Mouse (Mus musculus): Measurements from ENCODE around the gene Prpf8. TPM values are rescaled to one million over a fixed set of nuclear protein-coding genes. Genes with fewer than 3 reads are reported as not detected.
A peak's percentile ranks its signal among the peaks of the same experiment; 100 is the strongest.

Gene Prpf8
- total RNA-seq, 2 experiments from 2014 or later = 126 to 130 TPM

GRCm38 (mm10) chr11:75509741-75510626 lies 23.4 kb downstream of the Prpf8 start, which contains the start of gene Rilp:
Gene Rilp, plus strand, starts transcription at chr11:75510094.
- DNase-seq = peak; percentile 29 to 45

GRCm38 (mm10) chr11:75510627-75510993 lies 24.0 kb downstream of the Prpf8 start:
- DNase-seq = peak; percentile 86 to 87

- DNase-seq = no peak
Measured at GRCm38 (mm10) chr11:75511213-75511612, 24.6 kb downstream of the Prpf8 start.

- DNase-seq = no peak
Measured at GRCm38 (mm10) chr11:75512301-75513018, 25.8 kb downstream of the Prpf8 start.

DNA sequence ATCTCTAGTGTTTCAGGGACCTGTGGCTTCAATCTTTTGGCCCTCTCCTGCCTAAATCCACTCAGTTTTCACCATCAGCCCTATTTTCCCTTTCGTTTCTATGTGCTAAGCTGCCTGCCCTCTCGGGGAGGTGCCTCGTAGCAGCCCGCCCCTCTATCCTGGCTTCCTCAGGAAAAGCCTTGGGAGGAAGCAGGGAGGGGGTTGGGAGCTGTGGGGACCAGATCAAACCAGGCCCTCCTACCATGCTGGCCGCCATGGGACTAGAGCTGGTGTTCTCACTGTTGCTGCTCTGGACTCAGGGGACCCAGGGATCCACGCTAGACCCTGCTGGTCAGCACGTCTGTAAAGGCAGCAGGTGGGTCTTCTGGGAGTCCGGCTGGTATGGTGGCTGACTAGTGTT lies 26.7 kb downstream of the Prpf8 start, which contains the start of gene Scarf1:
TSS of gene Scarf1 (plus strand) at position 205 of the 400 bp plus-strand sequence.
- no peak for DNase-seq

DNA sequence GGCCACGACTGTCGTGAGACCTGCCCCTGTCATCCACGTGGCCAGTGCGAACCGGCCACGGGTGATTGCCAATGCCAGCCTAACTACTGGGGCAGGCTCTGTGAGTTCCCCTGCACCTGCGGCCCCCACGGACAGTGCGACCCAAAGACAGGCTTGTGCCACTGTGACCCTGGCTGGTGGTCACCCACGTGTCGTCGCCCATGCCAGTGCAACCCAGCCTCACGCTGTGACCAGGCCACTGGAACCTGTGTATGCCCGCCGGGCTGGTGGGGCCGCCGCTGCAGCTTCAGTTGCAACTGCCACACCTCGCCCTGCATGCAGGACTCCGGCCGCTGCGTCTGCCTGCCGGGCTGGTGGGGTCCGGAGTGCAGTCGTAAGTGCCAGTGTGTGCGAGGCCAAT lies 28.6 kb downstream of the Prpf8 start:
- no peak for DNase-seq

DNA sequence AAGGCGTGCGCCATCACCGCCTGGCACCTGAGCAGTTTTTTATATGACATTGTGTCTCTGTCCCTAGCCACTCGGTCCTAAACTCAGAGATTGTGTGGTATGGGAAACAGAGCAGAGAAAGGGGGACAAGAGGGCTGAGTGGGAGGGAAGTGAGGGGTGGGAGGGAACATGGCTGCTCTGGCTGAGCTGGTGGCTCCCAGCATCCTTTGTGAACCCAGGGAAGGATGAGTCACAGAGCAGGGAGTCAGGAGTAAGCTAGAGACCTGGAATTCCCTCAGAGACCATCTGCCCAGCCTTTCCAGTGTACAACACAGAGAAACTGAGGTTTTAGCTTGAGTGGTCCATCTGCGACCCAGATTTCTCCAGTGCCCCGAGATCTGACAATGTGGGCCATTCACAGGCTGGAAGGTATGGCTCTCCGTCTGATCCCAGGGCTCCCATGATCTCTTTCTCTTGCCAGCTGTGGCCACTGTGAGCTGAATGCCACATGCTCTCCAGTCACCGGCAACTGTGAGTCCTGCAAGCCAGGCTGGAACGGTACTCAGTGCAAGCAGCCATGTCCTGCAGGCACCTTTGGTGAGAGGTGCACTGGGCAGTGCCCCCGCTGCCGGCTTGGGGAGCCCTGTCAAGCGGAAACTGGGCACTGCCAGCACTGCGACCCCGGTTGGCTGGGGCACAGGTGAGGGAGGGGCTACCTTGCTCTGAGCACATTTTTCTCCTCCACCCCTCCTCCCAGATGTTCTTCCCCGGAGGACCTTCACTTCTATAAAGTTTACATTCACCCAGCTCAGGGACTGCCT lies 33.4 kb downstream of the Prpf8 start:
- DNase-seq = no peak

- no peak for DNase-seq
Measured at GRCm38 (mm10) chr11:75521609-75522008, 35.0 kb downstream of the Prpf8 start.

GRCm38 (mm10) chr11:75522793-75523192 lies 36.2 kb downstream of the Prpf8 start:
- no peak for DNase-seq

GRCm38 (mm10) chr11:75525531-75526125 lies 39.0 kb downstream of the Prpf8 start:
- DNase-seq = no peak

DNA sequence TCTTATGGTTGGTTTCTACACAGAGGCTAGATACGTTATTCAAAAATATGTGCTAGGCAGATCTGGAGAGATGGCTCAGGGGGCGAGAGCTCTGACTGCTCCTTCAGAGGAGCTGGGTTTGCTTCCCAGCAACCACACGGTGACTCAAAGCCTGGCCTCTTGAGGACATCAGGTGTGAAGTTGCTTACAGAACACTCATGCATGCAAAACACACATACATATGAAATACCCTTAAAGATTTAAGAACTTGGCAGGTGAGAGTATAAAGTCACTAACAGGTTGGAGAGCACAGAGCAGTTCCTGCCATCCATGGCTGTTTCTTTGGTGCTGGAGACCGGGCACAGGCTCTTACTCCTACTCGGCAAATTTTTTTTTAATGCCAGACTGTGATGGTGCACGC lies 40.3 kb downstream of the Prpf8 start:
- DNase-seq = no peak

DNA sequence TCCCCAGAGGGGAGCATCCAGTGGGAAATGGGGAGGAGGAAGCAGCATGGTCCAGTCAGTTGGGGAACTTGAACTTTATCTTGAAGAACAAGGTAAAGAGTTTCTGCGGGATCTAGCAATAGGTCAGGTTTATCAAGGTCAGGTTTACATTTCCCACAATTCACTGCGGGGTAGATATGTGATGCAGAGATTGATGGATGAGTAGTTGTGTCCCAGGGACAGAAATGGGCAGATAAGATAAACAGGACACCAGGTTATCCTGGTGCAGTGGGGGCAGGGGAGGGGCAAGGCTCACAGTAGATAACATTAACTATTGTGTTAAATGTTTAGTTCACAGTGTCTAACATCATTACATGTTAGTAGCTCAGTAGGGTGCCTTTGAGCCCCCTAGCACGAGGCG lies 43.2 kb downstream of the Prpf8 start:
- no peak for DNase-seq

DNA sequence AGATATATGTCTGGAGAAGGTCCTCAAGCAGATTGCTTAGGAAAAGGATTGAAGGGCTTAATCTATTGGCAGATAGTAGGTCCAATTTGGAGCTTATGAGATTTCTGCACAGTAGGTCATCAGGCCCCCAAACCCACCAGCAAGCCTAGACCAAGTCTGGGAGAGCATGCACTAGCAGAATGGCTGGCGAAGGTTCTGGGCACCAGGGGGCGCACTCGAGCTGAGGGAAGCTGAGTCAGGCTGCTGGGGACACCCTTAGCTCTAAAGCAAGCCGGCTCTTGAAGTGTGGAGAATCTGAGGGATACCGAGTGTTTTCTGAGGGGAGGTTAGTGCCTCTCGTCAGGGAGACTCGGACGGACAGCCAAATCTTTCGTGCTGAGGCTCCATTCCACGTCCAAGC lies 43.7 kb downstream of the Prpf8 start:
- DNase-seq = peak; percentile 95 to 97

DNA sequence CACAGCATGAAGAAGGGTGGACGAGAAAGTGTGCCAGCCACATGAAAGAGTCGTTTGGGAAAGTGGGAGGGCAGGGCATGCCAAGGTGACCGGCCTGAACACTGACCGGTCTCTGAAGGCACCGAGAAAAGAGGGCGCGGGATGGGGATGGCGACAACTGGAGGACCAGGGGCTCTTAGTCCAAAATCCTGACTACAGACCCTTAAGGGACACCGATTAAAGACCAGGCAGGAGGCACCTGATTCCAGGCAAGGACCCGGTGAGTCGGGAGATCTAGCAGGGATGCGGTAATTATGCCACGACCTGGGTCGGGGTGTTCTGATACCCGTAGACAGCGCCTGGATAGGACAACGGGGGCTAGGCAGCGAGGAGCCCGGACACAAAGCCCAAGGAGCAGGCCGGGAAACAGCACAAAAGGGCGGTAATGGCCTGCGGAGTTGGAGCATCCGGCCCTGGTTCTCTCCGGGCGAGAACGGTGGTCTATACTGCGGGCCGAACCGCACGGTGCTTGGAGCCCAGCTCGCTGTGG lies 44.3 kb downstream of the Prpf8 start:
- no peak for DNase-seq

DNA sequence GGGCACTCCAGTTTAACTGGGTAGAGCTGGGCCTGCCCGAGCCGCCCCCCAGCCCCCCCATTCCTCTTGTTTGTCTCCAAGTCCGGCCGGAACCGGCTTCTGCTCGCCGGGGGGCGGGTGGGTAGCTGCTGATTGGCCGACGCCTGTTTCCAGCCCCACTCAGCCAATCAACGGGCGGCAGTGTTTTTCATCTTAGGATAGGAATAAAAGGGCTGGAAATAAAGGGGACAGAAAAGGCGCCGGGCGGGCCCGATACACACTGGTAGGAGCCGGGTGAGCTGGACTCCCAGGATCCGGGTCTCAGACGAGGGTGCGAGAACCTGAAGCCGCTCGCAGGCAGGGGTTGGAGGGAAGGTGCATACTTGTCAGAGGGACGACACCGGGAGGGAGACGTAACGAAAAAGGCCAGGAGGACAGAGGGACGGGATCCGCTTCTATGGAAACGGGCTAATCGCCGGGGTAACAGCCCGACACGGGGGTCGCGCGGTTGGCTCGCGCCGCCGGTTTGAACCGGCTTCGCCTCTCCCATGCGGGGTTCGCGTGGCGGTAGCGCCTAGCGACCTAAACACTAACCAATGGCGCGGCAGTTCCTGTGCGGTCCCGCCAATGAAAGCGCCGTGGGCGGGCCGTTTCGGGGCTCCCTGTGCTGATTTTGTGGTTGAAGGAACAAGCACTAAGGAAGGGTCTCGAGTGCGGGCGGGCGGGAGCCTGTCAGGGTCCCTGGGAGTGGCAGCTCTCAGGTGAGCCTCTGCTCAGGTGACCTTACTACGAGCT lies 45.0 kb downstream of the Prpf8 start, which contains the start of gene Slc43a2:
TSS of gene Slc43a2 (plus strand) at position 226 of the 774 bp plus-strand sequence.
- DNase-seq = peak; percentile 95 to 96

DNA sequence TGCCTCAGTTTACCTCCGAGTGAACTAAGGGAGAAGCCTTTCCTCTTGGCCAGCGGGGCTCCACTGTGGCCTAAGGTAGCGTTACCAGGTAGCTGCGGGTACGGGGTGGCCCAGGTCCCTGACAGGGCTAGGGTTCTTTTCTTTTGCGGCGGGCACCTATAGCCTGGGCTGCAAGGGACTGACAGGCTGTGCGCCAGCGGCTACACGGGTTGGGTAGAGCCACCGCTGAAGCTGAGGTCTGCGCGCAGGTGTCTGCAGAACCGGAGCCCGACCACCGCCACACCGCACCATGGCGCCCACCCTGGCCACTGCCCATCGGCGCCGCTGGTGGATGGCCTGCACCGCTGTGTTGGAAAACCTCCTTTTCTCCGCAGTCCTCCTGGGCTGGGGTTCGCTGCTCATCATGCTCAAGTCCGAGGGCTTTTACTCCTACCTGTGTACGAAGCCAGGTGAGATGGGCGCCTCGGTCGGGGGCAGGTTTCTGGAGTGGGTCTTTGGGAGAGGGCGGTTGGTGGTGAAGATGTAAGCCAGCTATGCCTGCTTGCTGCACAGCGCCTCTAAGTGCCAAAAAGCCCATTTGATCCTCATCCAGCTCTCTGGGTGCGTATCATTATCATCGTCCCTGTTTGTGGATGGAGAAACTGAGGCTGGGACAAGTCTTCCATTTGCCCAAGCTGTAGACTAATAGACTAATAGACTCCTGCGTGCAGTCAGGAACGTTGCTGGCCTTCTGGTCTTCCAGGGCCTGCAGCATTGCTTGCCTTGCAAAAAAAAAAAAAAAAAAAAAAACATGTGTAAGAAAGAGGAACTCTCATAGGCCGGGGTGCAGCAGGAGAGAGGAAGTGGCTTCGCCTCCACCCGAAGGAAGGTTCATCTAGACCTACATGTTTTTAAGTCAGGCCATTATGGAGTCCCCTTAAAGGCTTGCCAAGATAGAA lies 46.0 kb downstream of the Prpf8 start:
- peak in 1 of 2 experiments; percentile 51 for DNase-seq

- no peak for DNase-seq
Measured at GRCm38 (mm10) chr11:75533314-75534015, 46.8 kb downstream of the Prpf8 start.

- DNase-seq = no peak
Measured at GRCm38 (mm10) chr11:75534286-75535033, 47.8 kb downstream of the Prpf8 start.

Data from layer of hippocampus, postnatal 36 days (tissue).